Mouse (Mus musculus) limb, embryonic 14.5 days (tissue): ENCODE data around the gene Prph. TPM values are rescaled to one million over a fixed set of nuclear protein-coding genes. Genes with fewer than 3 reads are reported as not detected.
"Not testable (repeated sequence)": the region's sequence is repeated elsewhere in the genome, so short reads cannot be mapped to it uniquely, and the experiment has no call there.

ENCODE experiments used
- ATAC-seq: fragments of 200-750 bp; cut with Nextera tagmentation; 2 replicates; pipeline ENCODE4 v1.8.0; 2017; ENCODE audit warnings: low read depth, moderate number of reproducible peaks, moderate TSS enrichment; ENCODE audit not compliant: low FRiP score
- DNase-seq: peaks from one replicate; pipeline ENCODE4 v3.0.0-alpha.2; 2015; ENCODE audit warnings: low spot score
- H3K27ac ChIP-seq: fragments of 300-500 bp; sonication (generic); replicated peaks from 2 replicates; pipeline ENCODE4 v1.5.1; 2014; ENCODE audit warnings: low read depth, mild to moderate bottlenecking, low read length, moderate library complexity, mixed read lengths
- H3K27me3 ChIP-seq: fragments of 300-500 bp; sonication (generic); 2 replicates; pipeline ENCODE4 v1.6.1; 2014; ENCODE audit warnings: low read length, mixed read lengths; ENCODE audit not compliant: control insufficient read depth, insufficient read depth
- H3K36me3 ChIP-seq: fragments of 300-500 bp; sonication (generic); 2 replicates; pipeline ENCODE4 v1.6.1; 2014; ENCODE audit warnings: mild to moderate bottlenecking, low read length, moderate library complexity, mixed read lengths; ENCODE audit not compliant: control insufficient read depth, insufficient read depth
- H3K4me1 ChIP-seq: fragments of 300-500 bp; sonication (generic); 2 replicates; pipeline ENCODE4 v1.6.1; 2014; ENCODE audit warnings: antibody characterized with exemption, low read length, mixed read lengths; ENCODE audit not compliant: control insufficient read depth, insufficient read depth
- H3K4me2 ChIP-seq: fragments of 300-500 bp; sonication (generic); replicated peaks from 2 replicates; pipeline ENCODE4 v1.6.1; 2014; ENCODE audit warnings: low read depth, mild to moderate bottlenecking, low read length, moderate library complexity; ENCODE audit not compliant: severe bottlenecking
- H3K4me3 ChIP-seq: fragments of 300-500 bp; sonication (generic); replicated peaks from 2 replicates; pipeline ENCODE4 v1.5.1; 2014; ENCODE audit warnings: low read length
- H3K9ac ChIP-seq: fragments of 300-500 bp; sonication (generic); 2 replicates; pipeline ENCODE4 v1.6.1; 2014; ENCODE audit warnings: mild to moderate bottlenecking, low read depth, low read length, moderate library complexity; ENCODE audit not compliant: severe bottlenecking
- H3K9me3 ChIP-seq: fragments of 300-500 bp; sonication (generic); 2 replicates; pipeline ENCODE4 v1.6.1; 2016; ENCODE audit warnings: low read length; ENCODE audit not compliant: control insufficient read depth
- POLR2A ChIP-seq: fragments of 200-500 bp; IDR thresholded peaks from 2 replicates; pipeline ENCODE4 v1.8.0; 2012; ENCODE audit warnings: inconsistent platforms, mild to moderate bottlenecking, moderate library complexity, borderline replicate concordance; ENCODE audit not compliant: insufficient read depth, insufficient read length; ENCODE audit errors: extremely low read depth
- WGBS: fragments of 180-500 bp; shearing (Covaris S2); extraction: QIAGEN DNeasy Blood & Tissue Kit; methylation state at CpG from one replicate; pipeline ENCODE4 v1.1.7; 2014; 5-methylcytosine and 5-hydroxymethylcytosine counted together
- polyA plus RNA-seq, 2 experiments: library from polyadenylated mRNA; depleted of rRNA in 1 of 2; stranded (reverse) in 1 of 2; unstranded in 1 of 2; fragments of >200 nt; fragmentation: Nextera tagmentation in 1 of 2; extraction: Ambion mirVana in 1 of 2; gene quantifications; 2 replicates each; pipeline versions ENCODE4 v1.2.1 to v1.2.3; 2012 to 2014

Prph gene
- polyA plus RNA-seq, 2 experiments = 1.3 to 4.2 TPM

DNA sequence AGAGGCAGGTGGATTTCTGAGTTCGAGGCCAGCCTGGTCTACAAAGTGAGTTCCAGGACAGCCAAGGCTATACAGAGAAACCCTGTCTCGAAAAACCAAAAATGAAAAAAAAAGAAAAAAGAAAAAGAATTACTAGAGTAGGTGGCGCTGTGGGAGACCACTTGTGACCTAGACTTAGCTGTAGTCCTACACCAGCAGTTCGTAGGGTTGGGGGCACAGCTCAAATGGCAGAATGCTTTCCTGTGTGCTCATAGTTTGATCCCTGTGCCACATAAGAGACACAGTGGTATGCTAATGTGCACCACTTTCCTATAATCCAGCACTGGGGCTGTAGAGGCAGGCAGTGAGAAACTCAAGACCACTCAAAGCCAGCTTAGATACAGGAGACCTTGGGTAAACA, 15.7 kb upstream of the Prph start:
- WGBS = 85% methylated on average over 4 of the region's 4 CpGs
- no peak for TF ChIP-seq POLR2A
- Histone ChIP-seq H3K27ac (no peak overlapping the region), H3K36me3 (peaks cover 28% of the 10 kb centered on the region), H3K4me3 (no peak overlapping the region), H3K4me1 (no peaks in the 10 kb centered on the region), H3K9ac (no peak overlapping the region), H3K27me3 (no peaks in the 10 kb centered on the region), H3K9me3 (no peaks in the 10 kb centered on the region), H3K4me2 (no peak overlapping the region)
- ATAC-seq (no peak), DNase-seq (no peak)

DNA sequence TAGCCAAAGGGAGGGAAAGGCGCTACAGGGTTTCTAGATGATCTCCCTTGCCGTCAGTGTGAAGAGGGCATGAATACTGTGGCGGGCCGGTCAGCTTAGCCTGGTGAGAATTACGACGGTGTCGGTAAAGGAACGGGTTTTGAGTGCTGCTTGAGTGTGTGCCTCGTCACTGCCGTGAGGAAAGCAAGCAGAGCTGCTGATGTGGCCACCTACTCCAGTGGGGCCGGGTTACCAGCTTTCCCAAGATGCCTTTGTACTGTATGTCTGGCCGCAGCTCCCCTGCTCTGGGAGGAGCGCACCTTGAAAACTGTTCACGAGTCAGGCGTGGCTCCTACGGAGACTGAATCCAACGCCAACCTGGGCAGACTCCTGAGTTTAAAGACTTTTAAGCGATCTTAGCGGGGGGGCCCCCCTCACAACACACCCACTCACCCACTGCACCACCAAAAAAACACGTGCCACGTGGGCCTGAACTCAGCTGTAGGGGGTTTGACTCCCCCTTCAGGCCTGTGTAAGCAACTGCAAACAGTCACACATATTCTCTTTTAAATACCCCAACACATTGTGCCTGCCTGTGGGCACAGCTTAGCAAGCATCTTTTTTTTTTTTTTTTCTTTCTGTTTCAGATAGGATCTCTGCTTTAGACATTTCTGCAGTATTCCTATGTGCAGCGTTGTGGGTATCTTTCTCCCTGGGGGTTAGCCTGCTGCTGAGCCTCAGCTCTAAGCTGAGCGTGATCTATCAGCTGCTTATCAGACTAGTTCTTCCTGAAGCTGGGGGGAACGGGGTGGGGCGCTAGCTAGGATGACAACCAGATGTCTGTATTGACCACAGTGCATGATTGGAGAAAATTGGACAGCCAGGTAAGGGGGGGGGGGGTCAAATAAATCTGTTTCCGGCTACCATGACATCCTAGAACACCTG, 14.7 kb upstream of the Prph start:
- no peak for ATAC-seq
- peaks cover 18% of the 10 kb centered on the region for H3K36me3 ChIP-seq
- no peak for TF ChIP-seq POLR2A
- no peak overlapping the region for H3K27ac ChIP-seq
- 61% methylated on average over 26 of the region's 26 CpGs for WGBS
- no peak overlapping the region for H3K4me3 ChIP-seq
- H3K4me1 ChIP-seq = no peaks in the 10 kb centered on the region
- no peaks in the 10 kb centered on the region for H3K27me3 ChIP-seq
- H3K9ac ChIP-seq = no peak overlapping the region
- no peak overlapping the region for H3K4me2 ChIP-seq
- no peak for DNase-seq
- H3K9me3 ChIP-seq = no peaks in the 10 kb centered on the region

DNA sequence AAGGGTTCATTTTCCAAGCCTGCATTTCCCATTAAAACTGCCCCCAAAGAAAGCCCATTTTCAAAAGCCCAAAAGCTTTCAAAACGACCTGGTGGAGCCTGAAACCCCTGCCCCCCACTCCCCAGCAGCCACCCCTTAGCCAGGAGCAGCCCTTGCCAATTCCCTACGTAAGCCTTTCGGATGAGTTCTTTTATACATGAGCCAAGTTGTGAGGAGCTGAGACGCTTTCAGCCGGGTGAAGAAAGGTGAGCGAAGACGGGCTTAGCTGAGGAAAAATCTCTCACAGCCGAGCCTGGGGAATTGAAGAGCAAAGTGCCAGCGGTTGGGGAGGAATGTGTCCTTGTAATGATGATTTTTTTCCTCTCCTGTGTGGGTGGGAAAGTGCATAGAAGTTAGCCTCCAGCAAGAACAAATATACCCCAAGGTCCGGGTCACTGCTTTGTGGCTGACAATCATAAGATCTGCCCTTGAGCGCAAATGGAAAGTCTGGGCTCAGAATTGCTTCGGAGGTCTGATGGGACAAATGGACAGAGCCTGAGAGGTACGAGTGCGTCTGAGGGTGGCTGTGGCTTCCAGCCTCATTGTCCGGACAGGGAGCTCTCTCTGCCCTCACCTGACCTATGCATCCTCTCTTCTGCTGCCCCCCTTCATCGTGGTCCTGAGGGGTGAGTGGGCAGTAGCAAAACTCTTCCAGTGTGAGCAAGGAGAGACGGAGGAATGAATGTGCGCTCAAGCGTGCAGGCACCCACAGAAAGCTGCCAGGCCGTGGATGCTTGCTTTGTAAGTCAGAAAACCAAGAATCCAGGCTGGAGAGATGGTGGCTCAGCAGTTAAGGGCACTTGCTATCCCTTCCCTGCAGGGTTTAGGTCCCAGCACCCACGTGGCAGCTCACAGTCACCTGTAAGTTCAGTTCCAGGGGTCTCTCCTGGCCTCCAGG, 13.8 kb upstream of the Prph start:
- DNase-seq = peak; percentile 38
- no peak for TF ChIP-seq POLR2A

DNA sequence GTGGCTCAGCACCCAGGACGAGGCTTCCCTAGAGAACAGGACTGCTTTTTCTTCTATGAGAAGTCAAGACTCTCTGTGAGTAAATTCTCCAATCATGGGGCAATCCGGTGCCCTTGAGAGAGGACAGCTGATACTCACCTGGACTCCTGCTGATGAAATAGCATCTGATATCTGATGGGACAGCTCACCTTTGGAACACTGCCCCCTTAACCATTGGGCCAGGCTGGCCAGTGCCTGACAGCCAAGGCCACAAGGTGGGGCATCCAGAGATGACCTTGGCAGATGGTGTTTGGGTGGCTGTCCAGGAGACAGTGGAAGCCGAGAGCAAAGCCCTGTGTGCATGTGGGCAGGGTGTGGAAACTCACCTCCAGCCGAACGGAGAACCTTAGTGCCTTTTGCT, 12.6 kb upstream of the Prph start:
- DNase-seq (no peak), ATAC-seq (no peak)
- Histone ChIP-seq H3K4me3 (no peak overlapping the region), H3K27me3 (no peaks in the 10 kb centered on the region), H3K9ac (no peak overlapping the region), H3K27ac (no peak overlapping the region), H3K36me3 (peaks cover 3% of the 10 kb centered on the region; the same call in 1 of the 2 replicates), H3K4me2 (no peak overlapping the region), H3K9me3 (no peaks in the 10 kb centered on the region), H3K4me1 (no peaks in the 10 kb centered on the region)
- WGBS = 73% methylated on average over 5 of the region's 5 CpGs
- TF ChIP-seq POLR2A = no peak

More for the DNA sequence above, 13.8 kb upstream of the Prph start:
- no peak for ATAC-seq
- no peak overlapping the region for H3K27ac ChIP-seq
- no peaks in the 10 kb centered on the region for H3K9me3 ChIP-seq
- H3K36me3 ChIP-seq = peaks cover 9% of the 10 kb centered on the region
- 59% methylated on average over 21 of the region's 21 CpGs for WGBS
- H3K27me3 ChIP-seq = no peaks in the 10 kb centered on the region
- no peak overlapping the region for H3K4me2 ChIP-seq
- H3K9ac ChIP-seq = no peak overlapping the region
- H3K4me3 ChIP-seq = no peak overlapping the region
- no peaks in the 10 kb centered on the region for H3K4me1 ChIP-seq

DNA sequence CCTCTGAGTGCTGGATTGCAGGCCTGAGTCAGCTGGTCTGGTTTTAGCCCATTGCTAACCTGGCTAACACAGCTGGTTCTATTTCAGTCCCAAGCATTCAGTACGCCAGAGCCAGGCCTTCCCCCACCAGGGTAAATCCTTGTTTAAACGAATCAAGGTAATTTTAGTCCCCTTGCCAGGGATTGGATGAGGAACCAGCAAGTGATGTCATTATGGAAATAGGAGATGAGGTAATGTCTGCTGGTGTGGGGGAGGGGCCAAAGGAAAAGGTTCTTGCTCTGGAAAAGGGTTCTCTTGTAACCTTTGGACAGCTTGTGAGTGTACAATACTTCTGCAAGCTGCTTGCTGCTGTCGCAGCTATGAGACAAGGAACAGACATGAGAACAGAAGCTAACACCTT, 10.1 kb upstream of the Prph start:
- no peak overlapping the region for H3K4me2 ChIP-seq
- TF ChIP-seq POLR2A = no peak
- no peaks in the 10 kb centered on the region for H3K36me3 ChIP-seq
- H3K9ac ChIP-seq = no peak overlapping the region
- DNase-seq = no peak
- H3K27ac ChIP-seq = no peak overlapping the region
- H3K27me3 ChIP-seq = no peaks in the 10 kb centered on the region
- 33% methylated on average over 3 of the region's 3 CpGs for WGBS
- H3K9me3 ChIP-seq = no peaks in the 10 kb centered on the region
- H3K4me1 ChIP-seq = no peaks in the 10 kb centered on the region
- no peak for ATAC-seq
- H3K4me3 ChIP-seq = no peak overlapping the region

DNA sequence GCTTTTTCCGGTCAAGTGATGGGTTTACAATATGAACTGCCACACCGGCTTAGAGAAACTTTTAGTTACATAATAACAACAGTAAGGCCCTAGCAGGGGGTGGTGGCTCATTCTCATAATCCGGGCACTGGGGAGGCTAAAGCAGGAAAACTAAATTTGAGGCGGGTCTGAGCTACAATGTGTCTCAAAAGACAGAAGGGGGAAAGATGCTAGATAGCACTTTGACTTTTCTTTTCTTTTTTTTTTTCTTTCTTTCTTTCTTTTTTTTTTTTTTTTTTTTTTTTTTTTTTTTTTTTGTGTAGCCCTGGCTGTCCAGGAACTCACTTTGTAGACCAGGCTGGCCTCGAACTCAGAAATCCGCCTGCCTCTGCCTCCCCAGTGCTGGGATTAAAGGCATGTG, 9.2 kb upstream of the Prph start:
- DNase-seq, H3K4me3 ChIP-seq, H3K27me3 ChIP-seq, H3K4me2 ChIP-seq, H3K9me3 ChIP-seq, H3K36me3 ChIP-seq, H3K4me1 ChIP-seq, ATAC-seq, H3K27ac ChIP-seq, H3K9ac ChIP-seq: not testable (repeated sequence)
- 84% methylated on average over 6 of the region's 6 CpGs for WGBS
